Mouse (Mus musculus) C2C12 (cell line): ENCODE measurements at regions not wholly inside any gene's neighbourhood (a gene's known extent, or its start where the extent isn't known, plus 50 kb on each side); places are given as distances from the start of the nearest gene placed in this dataset.

Source experiments
- CEBPB ChIP-seq: IDR thresholded peaks from one replicate; pipeline ENCODE4 v1.6.1; 2011; ENCODE audit warnings: low read depth, mild to moderate bottlenecking, control low read depth, moderate library complexity
- CTCF ChIP-seq: IDR thresholded peaks from one replicate; pipeline ENCODE4 v1.5.1; 2011; ENCODE audit not compliant: control insufficient read depth, insufficient read depth, insufficient read length
- MAX ChIP-seq: IDR thresholded peaks from one replicate; pipeline ENCODE4 v1.6.1; 2011; ENCODE audit warnings: mild to moderate bottlenecking, control low read depth
- MYOG ChIP-seq: IDR thresholded peaks from one replicate; pipeline ENCODE4 v1.6.1; 2011; ENCODE audit not compliant: control insufficient read depth, insufficient read length; ENCODE audit errors: extremely low read depth
- USF1 ChIP-seq: IDR thresholded peaks from one replicate; pipeline ENCODE4 v1.6.1; 2011; ENCODE audit warnings: low read depth, mild to moderate bottlenecking, control low read depth, moderate library complexity

DNA sequence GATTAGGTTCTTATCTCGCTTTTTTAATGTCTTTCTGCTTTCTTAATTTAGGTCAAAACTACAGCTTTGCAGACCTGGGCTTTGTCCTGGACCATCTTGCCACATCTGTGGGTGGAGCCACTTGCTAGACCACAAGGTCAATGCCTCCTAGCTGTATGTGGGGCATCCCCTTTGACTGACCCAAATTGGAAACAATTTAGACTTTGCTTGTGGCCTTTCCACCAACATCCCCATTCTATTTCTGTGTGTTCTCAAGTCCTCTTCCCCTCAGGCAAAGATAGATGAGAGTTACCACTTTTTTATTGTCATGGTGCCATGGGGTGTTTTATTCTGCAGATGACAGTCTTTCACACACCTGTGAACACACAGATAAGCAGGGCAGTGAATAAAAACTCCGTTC, 572.0 kb downstream of the Lmo4 start:
- no peak for TF ChIP-seq MYOG
- TF ChIP-seq CTCF, result no peak
- no peak for TF ChIP-seq MAX
- no peak for TF ChIP-seq USF1
- no peak for TF ChIP-seq CEBPB
